Mouse (Mus musculus) left cerebral cortex, adult 11 months (tissue): ENCODE data around the gene Dvl2.
A peak's percentile ranks its signal among the peaks of the same experiment; 100 is the strongest.

Experiments
- DNase-seq: peaks from one replicate; pipeline ENCODE4 v3.0.0; 2022; ENCODE audit warnings: low spot score

Gene Dvl2

GRCm38 (mm10) chr11:69981141-69981762 lies 19.1 kb upstream of the Dvl2 start, which contains the start of gene Ctdnep1:
Ctdnep1 (plus strand) TSS chr11:69981156.
- no peak for DNase-seq

GRCm38 (mm10) chr11:69982225-69982624 lies 18.2 kb upstream of the Dvl2 start, which contains the start of gene Elp5:
Elp5 (minus strand) TSS chr11:69982517.
- no peak for DNase-seq

GRCm38 (mm10) chr11:69982877-69983276 lies 17.5 kb upstream of the Dvl2 start:
- no peak for DNase-seq

GRCm38 (mm10) chr11:69983377-69983776 lies 17.0 kb upstream of the Dvl2 start:
- no peak for DNase-seq

- no peak for DNase-seq
These were observed 16.0 kb upstream of the Dvl2 start for GRCm38 (mm10) chr11:69984431-69984830.

GRCm38 (mm10) chr11:69989949-69990348 lies 10.4 kb upstream of the Dvl2 start:
- DNase-seq: no peak

GRCm38 (mm10) chr11:69990850-69991691 lies 9.3 kb upstream of the Dvl2 start, which contains the start of gene Gabarap:
Gabarap (plus strand) TSS chr11:69991143.
- DNase-seq: peak; percentile 93

- no peak for DNase-seq
These were observed 8.7 kb upstream of the Dvl2 start for GRCm38 (mm10) chr11:69991711-69992110.

- DNase-seq: no peak
These were observed 8.0 kb upstream of the Dvl2 start for GRCm38 (mm10) chr11:69992396-69992795.

- no peak for DNase-seq
These were observed 7.5 kb upstream of the Dvl2 start for GRCm38 (mm10) chr11:69992932-69993331.

GRCm38 (mm10) chr11:69994401-69995090 lies 5.8 kb upstream of the Dvl2 start:
- DNase-seq: no peak

GRCm38 (mm10) chr11:69995391-69995960 lies 4.9 kb upstream of the Dvl2 start, which contains the start of gene Phf23:
Phf23 (plus strand) TSS chr11:69995777.
- peak; percentile 97 for DNase-seq

- no peak for DNase-seq
These were observed 4.0 kb upstream of the Dvl2 start for GRCm38 (mm10) chr11:69996161-69997061.

GRCm38 (mm10) chr11:69997070-69997509 lies 3.3 kb upstream of the Dvl2 start:
- peak; percentile 72 for DNase-seq

- DNase-seq: no peak
These were observed 1.6 kb upstream of the Dvl2 start for GRCm38 (mm10) chr11:69998567-69999491.

GRCm38 (mm10) chr11:69999666-70000065 lies 729 bp upstream of the Dvl2 start:
- no peak for DNase-seq

- no peak for DNase-seq
These were observed 764 bp downstream of the Dvl2 start for GRCm38 (mm10) chr11:70001159-70001558.

GRCm38 (mm10) chr11:70001865-70002264 lies 1.5 kb downstream of the Dvl2 start:
- DNase-seq: no peak

GRCm38 (mm10) chr11:70002471-70002870 lies 2.1 kb downstream of the Dvl2 start:
- DNase-seq: no peak

- DNase-seq: no peak
These were observed 5.1 kb downstream of the Dvl2 start for GRCm38 (mm10) chr11:70005521-70005920.
